Mouse (Mus musculus) retina, adult 2 months (tissue): Measurements from ENCODE around the gene Mgst3.

Source experiments
- DNase-seq: peaks from one replicate; pipeline ENCODE4 v3.0.0-alpha.2; 2012; ENCODE audit warnings: low read depth, low spot score

Gene Mgst3

DNA sequence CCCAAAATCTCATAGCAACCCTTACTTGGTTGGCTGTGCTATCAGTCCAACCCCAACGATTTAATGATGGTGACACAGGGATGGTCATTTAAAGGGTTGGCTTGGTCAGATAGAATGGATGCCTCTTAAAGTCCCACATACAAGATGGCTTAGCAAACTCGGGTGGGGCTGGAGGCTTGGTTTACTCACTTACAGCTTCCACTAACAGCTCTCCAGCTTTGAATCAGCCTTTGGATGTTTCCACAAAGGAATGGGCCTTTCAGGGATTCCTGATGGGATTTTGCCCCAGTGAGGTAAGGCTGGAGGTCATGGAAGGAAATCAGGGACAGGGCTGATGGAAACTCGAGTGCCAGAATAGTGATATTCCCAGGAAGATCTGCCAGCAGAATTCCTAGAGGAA is 5.8 kb downstream of the Mgst3 start:
- no peak for DNase-seq

DNA sequence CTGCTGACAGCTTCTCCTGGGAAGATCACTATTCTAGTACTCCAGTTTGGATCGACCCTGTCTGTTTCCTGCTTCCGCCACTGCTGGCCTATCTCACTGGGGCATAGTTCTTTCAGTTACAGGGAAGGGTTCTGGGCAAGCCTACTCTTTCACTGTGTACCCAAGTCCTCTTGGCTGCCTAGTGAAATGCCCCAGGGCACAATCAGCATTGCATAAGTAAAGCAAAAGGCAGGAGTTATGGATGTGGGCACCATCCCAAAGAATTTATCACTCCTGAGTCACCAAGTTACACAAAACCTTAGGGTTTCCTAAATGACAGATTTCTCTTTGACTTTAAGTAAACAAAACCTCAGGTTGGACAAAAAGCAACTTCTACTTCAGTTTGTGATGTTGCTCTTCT is 6.3 kb downstream of the Mgst3 start:
- no peak for DNase-seq

DNA sequence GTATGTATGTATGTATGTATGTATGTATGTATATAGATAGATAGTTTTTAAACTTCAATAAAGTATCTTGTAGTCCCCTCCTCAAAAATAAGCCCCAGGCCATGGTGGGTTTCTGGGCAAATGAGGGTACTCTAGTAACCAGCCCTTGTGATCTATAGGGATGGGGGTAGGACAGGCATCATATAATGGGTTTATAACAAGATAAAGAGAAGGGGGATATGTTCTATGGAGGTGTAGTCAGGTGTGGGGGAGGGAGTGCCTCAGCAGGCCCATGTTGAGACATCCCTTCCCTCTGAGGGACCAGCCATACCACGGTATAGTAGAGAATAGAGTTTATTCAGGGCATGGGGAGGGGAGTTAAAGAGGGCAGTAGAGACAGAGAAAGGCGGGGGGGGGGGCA is 7.2 kb downstream of the Mgst3 start:
- DNase-seq, result no peak

DNA sequence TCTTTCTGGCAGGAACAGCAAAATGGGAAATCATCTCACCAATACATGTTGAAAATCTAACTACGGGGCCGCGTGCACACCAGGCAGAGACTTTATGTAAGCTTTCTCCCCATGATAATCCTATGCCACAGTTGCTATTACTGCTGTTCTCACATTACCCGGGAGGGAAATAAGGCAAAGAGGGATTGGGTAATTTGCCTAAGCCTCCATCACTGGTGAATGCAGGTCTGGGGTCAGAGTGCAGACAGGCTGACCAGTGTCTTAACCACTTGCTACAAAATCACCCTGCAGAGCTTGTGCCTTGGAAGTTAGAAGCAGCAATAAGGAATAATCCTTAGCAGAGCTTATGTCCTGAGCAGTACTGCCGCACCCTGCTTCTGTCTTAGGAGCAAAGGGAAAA is 8.0 kb downstream of the Mgst3 start:
- DNase-seq, result peak; percentile 9

DNA sequence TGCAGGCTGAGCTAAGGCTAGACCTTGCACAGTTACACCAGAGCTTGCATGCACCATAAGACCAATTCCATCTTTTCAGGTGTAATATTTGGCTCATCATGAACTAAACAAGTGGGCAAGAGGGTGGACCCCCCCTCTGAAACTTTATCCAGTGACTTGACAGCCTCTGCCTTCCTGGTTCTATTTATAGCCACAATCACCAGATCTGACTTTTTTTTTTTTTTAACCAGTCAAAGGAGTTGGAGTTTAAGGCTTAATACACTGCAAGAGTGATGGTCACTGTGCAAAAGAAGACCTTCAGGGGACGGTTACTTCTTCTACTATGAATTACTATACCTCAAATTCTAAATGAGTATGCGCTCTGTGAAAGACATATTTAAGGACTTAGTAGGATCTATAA is 8.4 kb downstream of the Mgst3 start:
- DNase-seq, result no peak

DNA sequence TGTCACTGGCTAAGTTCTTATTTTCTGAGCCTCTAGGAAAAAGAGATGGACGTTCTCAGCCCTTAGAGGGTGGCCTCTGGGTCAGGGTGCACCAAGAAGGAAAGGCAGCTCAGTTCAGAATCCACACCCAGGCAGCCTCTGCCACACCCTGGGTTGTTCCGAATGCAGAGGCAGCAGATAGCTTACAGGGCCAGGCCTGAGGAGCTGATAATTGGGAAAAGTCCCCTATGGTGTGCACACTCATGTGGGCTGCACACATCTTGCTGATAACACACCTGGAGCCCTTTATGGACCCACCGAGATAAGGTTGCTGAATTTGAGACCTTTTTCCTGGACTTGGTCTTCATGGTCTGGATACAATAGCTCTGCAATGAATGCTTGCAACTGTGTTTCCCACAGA is 9.5 kb downstream of the Mgst3 start:
- DNase-seq, result no peak

DNA sequence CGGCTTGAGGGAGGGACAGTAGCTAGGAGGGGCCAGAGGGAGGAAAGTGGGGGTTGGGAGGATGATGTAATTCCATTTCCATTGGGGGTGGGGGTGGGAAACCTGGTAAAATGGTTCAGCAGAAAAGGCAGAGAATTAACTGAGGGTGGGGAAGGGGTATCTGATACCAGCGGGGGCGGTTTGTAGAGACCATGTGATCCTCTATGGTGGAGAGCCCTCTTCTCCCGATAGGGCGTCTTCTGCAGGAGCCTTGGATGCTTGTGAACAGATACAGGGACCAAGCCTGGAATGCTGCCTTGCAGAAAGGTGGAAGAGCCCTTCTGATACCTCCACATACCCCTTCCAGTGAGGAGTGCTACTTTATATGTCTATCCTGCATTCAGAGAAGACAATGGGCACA is 10.5 kb downstream of the Mgst3 start:
- DNase-seq, result no peak

DNA sequence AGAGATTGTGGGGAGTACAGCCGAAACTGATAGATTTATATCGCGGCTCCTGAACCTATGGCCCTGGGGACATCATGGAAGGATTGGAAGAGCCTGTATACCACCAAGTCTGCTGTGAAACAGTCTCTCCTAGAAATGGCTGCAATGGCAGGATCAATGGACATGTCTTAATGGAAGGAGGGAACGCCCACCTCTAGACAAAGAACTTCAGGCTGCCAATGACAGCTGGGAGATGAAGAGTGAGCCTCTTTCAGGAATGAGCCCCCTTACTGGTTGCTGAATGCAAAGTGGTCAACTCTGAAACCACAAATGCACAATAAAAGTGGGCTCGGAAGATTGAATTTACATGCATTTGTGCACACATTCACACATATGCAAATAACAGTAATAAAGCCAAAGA is 10.9 kb downstream of the Mgst3 start:
- DNase-seq, result no peak

DNA sequence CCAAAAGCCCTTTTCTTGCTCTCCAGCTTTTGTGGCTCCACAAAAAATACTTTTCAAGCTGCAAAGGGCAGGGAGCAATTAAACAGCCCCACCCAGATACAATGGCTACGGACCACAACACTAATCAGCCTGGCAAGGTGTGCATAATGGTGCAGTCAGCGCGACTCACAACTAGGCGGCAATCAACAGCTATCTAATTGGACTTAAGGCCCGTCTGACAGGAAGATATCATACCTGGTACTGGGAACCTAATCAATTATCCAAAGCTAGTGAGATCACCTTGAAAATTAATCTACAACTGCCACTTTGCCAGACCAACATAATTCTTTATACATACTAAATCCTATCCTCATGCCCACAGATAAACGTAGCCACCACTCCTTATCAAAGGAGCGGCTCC is 11.3 kb downstream of the Mgst3 start:
- no peak for DNase-seq

DNA sequence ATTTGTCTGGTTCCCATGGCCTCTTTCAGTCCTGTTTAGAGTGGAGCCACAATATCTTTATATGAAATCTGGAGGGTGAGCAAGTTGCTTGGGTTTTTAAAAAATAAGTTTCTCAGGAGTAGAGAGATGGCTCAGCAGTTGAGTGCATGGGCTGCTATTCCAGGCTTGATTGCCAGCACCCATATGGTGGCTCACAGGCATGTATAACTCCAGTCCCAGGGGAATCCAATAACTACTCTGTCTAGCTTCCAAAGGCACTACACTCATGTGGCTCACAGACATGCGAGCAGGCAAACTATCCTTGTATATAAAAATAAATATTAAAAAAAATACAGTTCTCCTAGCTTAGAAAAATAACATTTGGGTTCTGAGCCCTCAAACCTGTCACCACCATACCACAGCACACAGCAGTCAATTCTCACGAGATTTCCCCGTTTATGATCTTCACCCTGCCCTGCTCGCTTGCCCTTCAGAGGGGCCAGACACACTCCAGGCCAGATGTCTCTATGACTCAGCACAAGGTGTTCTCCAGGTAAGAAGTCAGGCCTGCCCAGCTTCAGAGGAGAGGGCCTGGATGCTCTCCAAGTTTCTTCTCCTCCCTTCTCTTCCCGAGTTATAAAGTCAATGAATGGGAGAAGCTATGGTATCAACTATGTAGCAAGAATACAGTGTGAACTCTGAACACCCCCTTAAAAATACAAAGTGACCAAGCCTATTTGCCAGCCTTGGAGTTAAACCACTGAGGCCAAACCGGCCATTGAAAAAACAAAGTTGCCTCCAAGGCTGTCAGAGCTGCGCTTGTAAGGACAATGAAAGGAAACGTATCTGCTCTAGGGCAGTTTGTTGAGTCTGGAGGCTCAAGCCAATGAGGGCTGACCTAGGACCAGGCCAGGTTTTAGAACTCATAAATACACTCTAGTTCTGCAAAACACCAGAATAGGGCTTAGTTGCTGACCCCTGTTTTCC is 12.3 kb downstream of the Mgst3 start:
- no peak for DNase-seq

DNA sequence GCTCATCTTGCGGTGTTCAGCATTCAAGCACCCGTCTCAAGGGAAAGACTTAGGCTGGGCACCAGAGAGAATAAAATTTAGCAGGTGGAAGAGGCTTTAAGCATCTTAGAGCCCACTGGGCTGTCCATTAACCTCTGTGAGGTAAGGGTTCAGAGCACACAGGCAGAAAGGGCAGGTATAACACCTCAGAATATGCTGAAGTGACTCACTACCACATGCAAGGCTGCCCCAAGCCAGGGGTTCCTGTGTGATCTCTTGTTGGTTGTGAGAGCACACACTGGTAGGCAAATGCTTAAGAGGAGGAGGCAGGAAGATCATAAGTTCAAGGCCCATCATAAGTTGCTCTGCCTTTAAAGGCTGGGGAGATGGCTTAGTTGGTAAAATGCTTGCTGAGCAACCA is 13.4 kb downstream of the Mgst3 start:
- DNase-seq, result no peak

DNA sequence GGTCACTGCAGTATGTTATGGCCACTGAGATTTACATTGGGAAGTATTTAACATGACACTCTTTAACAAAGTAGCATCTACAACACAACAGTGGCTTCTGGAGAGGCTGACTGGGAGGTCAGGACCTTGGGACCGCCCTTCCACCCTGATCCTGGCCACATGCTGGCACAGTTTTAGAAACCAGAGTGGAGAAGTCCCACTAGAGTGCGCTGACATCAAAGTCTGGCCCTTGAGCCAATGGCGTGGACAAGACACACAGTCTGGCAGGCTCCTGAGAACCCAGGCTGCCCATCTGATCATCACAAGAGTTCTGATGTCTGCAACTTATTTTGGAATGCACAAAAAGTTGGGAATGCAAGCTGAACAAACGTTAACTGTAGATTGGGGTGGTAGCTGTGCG is 13.9 kb downstream of the Mgst3 start:
- no peak for DNase-seq

DNA sequence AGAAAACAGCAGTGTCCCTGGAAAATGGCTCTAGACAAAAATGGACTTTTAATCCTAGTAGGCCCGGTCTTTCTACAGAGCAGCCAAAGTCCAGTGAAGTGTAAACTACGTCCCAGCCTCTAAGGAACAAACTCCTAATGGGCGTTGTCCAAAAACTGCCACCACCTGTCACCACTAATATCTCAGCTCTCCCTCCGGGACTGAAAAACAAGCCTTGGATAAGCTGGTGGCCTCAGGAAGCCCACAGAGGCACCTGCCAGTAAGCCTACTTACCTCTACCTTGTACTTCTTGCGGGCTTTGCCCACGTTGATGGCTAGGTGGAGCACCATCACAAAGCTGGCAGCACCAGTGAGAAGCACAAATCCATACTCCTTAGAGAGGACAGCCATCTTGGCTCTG is 15.6 kb downstream of the Mgst3 start:
- no peak for DNase-seq

DNA sequence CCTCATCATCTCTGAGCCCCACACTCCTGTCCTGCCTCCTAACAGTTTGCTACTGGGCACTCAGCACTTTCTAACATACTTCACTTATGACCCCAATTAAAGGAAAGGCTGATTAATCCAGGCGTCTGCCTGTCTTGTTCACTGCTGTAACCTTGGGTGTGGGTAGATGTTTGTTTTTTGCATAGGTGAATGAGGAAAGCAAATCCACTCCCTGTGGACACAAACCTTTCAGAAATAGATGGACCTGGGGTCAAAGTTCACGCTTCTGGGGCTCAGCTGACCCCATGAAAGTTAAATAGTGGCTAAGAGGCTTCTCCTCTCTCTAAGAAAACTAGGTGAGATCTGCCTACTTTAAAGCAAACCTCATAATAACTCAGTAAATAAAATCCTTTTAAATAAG is 18.7 kb downstream of the Mgst3 start:
- DNase-seq, result no peak

DNA sequence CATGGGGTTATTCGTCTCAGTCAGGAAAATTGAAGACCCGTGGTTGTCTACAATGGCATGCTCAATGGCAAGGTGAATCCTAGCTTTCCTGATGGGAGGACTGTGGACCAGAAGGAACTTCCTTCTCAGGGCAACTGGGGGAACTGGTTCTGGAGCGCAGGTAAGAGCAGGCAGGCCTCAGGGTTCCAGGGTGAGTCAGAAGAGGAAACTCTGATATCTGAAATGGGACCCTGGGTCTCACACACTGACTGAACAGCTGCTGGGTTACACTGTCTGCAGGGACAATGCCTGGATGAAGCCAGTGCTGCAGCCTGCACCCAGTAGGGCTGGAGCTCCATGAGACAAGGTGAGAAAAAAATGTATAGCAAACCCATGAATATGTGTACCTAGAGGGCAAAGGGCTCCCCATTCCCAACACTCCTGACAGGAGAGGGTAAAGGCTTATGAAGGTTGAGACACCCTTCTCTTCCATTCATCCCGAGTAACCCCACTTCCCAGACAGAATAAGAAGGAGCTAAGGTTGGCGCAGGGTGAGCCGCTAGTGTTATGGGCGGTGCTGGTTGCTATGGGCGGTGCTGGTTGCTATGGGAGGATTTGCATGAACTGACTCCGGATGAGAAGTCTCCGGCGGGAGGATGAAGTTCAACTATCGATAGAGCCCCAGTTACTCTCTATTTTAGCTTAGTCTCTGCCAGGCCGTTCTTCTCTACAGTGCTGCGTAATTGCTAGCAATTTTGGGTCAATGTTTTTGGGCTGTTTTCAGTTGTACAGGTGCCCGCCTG is 19.4 kb downstream of the Mgst3 start:
- DNase-seq, result no peak

DNA sequence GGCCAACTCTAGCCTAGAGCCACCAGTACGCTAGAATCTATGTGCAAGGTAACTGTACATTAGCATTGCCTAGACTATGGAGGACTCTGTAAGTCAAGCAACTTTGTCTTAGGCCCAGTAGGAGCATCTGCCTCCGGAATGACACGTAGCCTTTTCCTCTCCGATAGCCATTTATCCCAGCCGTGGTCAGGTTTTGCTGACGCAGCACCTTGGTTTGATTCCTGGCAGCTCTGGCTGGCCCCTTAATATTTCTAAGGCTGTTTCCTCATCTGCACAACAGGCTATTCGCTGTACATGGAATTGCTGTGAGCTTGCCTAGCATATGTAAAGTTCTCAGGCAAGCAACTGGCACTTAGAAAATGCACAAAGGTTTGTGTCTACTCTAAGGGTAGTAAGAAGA is 20.9 kb downstream of the Mgst3 start:
- DNase-seq, result no peak

DNA sequence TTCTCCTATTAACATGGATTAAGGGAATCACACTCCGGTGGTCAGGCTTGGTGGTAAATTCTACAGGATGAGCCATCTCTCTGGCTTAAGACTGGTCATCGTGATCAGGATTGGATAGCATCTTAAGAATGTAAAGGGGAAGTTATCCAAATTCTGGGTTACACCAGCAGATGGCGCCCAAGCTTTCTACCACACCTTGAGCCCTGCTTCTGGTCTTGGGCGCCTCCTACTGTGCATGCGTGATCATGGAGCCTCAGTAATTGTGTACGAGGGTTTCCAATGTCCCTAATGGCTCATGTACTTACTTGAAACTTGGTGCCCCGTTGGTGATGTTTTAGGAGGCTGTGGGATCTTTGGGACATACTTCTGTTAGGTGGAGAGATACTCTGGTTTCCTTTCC is 23.7 kb downstream of the Mgst3 start:
- DNase-seq, result peak; percentile 64

DNA sequence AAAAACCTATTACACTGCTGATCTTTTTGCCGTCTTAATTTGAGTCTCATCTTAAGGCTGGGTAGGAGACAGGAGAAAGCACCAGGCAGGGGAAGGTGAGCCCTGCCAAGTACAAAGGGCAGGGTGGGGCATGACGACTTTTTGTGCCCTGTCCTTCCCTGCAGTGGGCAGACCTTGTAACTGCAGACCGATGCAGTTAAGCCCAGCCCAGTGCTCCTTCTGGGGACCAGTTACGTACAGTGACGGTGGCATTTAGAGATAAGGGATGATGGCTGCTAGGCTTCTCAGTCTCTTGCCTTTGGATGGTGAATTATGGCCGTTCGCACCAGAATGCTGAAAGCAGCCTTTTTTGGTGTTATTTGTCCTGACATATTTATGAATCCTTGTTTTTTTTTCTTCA is 25.1 kb downstream of the Mgst3 start:
- DNase-seq, result no peak

DNA sequence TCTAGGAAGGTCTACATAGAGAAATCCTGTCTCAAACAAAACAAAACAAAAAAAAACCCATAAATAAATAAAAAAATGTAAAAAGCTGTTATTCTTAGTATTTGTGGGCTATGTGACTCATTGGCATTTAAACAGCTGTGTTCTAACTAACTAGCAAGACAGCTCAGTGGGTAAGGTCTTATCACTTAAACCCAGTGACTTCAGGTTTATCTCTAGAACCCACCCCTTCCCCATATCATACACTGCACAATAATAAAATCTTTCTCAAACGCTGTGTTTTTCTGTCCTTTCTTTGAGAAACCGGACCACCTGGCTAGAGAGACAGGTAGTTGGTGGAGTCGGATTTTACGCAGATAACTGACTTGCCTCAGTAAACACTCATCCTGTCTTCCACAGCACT is 25.6 kb downstream of the Mgst3 start:
- no peak for DNase-seq

DNA sequence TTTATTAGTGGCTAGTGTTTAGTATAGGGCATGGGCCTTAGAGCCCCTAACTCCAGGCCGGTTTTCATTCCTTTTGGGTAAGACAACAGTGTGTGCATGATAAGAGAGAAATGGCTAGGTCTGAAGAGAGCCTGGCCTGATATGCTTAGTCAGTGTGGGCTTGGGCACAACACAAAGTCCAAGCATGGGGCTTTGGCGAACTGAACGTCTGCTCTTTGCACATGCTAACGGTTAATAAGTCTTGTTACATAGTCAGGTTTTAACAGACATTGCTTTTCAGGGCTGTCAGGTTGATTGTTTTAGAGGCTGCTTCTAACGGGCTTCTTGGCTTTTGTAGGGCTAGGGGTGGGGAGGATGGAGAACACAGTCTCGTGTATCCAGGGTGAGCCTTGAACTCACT is 27.0 kb downstream of the Mgst3 start:
- DNase-seq, result no peak

DNA sequence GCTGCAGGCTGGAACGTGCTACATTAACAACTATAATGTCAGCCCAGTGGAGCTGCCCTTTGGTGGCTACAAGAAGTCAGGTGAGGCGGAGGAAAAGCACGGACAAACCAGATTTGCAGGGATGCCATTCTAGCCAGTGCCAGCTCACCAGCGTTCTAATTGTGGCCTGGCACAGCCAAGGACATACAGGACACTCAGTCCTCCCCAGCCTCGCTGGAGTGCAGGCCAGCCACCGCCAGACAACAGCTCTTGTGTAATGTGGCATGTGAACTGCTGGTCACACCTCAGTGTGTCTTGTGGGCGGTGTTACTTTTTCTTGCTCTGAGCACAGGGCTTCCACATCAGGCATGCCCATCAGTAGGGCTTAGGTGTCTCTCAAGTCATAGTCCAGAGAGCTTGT is 27.8 kb downstream of the Mgst3 start:
- no peak for DNase-seq

DNA sequence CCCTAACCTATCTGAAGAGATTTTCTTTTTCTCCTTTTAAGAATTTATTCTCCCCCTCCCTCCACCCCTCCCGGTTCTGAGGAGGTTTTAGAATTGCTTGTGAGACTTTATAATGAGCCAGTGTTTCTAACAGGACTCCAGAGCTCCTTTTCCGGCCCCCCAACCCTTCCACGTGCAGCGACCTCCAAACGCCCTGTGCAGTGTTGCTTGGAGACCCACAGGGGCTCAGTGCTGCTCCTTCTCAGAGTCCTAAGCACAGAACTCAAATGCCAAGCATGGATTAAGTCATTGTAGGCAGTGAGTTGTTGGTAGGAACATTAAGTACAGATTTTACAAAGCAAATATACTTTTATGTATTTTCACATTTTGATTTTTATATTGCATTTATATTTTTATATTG is 30.3 kb downstream of the Mgst3 start:
- DNase-seq, result no peak

DNA sequence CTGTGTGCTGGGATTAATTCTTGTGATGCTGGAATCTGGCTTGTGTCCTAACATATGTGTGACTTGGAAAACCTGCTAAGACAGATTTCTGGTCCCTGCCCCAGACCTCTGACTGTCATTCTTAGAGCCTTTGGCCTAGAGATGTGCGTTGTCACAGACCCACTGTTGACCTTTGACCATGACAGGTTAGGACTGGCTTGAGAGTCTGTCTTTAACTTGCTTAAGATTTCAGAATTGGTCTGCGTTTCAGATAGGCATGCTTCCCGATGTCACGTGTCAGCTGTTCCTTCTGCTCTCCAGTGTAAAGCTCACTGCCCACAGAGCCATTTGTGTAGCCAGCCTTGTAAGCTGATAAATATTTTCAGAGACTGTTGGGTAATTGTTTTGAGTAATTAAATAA is 30.8 kb downstream of the Mgst3 start:
- DNase-seq, result no peak
